Mouse (Mus musculus): ENCODE results near the gene Smpd2. TPM values are rescaled to one million over a fixed set of nuclear protein-coding genes. Genes with fewer than 3 reads are reported as not detected.
A peak's percentile ranks its signal among the peaks of the same experiment; 100 is the strongest.
"Not testable (repeated sequence)": the region's sequence is repeated elsewhere in the genome, so short reads cannot be mapped to it uniquely, and the experiment has no call there.

Gene Smpd2
- polyA plus RNA-seq, 1 experiment from 2014 or later: 70.4 TPM

DNA sequence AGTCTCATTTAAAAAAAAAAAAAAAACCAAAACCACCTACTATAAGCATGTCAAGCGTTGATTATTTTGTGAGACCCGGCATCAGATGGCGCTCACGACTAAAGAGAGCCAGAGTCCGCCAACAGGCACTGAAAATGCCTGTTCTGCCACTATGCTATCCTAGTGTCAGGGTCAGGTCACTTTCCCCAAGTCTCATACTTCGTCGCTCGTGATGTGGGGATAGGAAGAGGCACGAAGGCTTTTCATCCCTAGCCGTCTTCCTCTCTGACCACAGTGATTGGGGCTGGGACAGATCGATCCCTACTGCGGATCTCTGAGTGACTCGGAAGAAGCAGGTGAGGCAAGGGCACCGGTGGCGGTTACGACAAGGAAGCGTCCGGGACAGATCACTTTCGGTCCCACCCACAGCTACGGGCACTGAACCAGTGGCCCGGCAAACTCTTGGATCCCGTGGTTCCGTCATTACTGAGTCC is 28.4 kb upstream of the Smpd2 start:
- peak overlapping the region; percentile 97 for H3K27ac ChIP-seq
- no peaks in the 10 kb centered on the region for H3K9me3 ChIP-seq (replicated peaks; ENCODE audit: low read length)
- 0 out of 2 replicates have a peak, but pooled peaks cover 7% of the 10 kb centered on the region for H3K4me1 ChIP-seq (replicated peaks; ENCODE audit: insufficient read depth, low read length)
- ATAC-seq (replicated peaks; ENCODE audit: low FRiP score, low read depth): peak; percentile 45
- no peaks in the 10 kb centered on the region for H3K27me3 ChIP-seq (ENCODE audit: insufficient read depth, low read length)
- peak; percentile 92 for DNase-seq (ENCODE audit: low spot score)
- TF ChIP-seq CTCF (IDR thresholded peaks at IDR 0.05; ENCODE audit: low read depth): peak; percentile 74
- under 1% methylated on average over 23 of the region's 23 CpGs for WGBS
- H3K9ac ChIP-seq (ENCODE audit: low read depth, low read length): peak overlapping the region; percentile 94
- H3K4me2 ChIP-seq (ENCODE audit: low read length): peak overlapping the region; percentile 61
- no peaks in the 10 kb centered on the region for H3K36me3 ChIP-seq (ENCODE audit: insufficient read depth, low read length)
- peak overlapping the region; percentile 93 for H3K4me3 ChIP-seq (replicated peaks; ENCODE audit: low read depth, low read length)

DNA sequence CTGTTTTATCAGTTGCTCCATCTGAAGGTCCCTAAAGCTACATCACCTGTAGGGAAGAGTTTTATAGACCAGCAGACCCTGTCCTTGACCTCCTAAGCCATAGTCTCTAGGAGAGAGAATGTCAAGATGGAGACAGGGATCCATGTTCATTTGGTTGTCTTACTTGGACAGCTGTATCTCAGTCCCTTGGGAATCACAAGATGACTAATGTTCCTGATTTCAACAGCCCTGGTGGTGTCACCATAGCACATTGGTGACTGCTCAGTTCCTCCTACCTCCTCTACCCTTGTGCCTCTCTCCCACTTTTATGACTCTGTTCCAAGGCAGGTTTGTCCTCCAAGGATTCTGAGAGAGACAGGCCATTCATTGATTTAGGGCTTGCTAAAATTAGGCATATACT is 24.8 kb upstream of the Smpd2 start:
- no peak overlapping the region for H3K27ac ChIP-seq
- H3K4me3 ChIP-seq (replicated peaks; ENCODE audit: low read depth, low read length): no peak overlapping the region
- no peaks in the 10 kb centered on the region for H3K27me3 ChIP-seq (ENCODE audit: insufficient read depth, low read length)
- H3K9ac ChIP-seq (ENCODE audit: low read depth, low read length): no peak overlapping the region
- ATAC-seq (replicated peaks; ENCODE audit: low FRiP score, low read depth): no peak
- no peaks in the 10 kb centered on the region for H3K9me3 ChIP-seq (replicated peaks; ENCODE audit: low read length)
- no peaks in the 10 kb centered on the region for H3K36me3 ChIP-seq (ENCODE audit: insufficient read depth, low read length)
- no peak for DNase-seq (ENCODE audit: low spot score)
- H3K4me2 ChIP-seq (ENCODE audit: low read length): no peak overlapping the region
- no peak for TF ChIP-seq CTCF (IDR thresholded peaks at IDR 0.05; ENCODE audit: low read depth)
- H3K4me1 ChIP-seq (replicated peaks; ENCODE audit: insufficient read depth, low read length): no peaks in the 10 kb centered on the region

DNA sequence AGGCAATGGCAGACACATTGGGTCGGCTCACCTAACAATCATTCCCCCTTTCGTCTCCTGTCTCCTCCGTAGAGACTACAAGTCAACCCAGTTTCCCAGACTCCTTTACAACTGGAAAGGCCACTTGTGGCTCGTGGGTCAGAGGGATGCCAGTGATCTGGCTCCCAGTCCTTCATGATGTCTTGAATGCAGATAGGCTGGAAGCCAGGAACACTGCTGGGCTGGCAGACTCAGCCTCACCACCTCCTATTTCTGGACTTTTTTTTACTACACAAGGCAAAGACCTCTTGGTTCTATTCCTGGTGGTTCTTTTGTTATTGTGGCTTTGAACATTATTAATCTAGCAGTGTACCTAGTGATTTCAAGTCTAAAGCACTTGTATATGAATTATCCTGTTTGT is 24.1 kb upstream of the Smpd2 start:
- H3K4me2 ChIP-seq (ENCODE audit: low read length): no peak overlapping the region
- no peak overlapping the region for H3K27ac ChIP-seq
- no peaks in the 10 kb centered on the region for H3K36me3 ChIP-seq (ENCODE audit: insufficient read depth, low read length)
- 76% methylated on average over 4 of the region's 4 CpGs for WGBS
- no peak overlapping the region for H3K4me3 ChIP-seq (replicated peaks; ENCODE audit: low read depth, low read length)
- H3K27me3 ChIP-seq (ENCODE audit: insufficient read depth, low read length): no peaks in the 10 kb centered on the region
- no peak for TF ChIP-seq CTCF (IDR thresholded peaks at IDR 0.05; ENCODE audit: low read depth)
- ATAC-seq (replicated peaks; ENCODE audit: low FRiP score, low read depth) (no peak), DNase-seq (ENCODE audit: low spot score) (no peak)
- H3K4me1 ChIP-seq (replicated peaks; ENCODE audit: insufficient read depth, low read length): no peaks in the 10 kb centered on the region
- H3K9ac ChIP-seq (ENCODE audit: low read depth, low read length): no peak overlapping the region
- H3K9me3 ChIP-seq (replicated peaks; ENCODE audit: low read length): no peaks in the 10 kb centered on the region

DNA sequence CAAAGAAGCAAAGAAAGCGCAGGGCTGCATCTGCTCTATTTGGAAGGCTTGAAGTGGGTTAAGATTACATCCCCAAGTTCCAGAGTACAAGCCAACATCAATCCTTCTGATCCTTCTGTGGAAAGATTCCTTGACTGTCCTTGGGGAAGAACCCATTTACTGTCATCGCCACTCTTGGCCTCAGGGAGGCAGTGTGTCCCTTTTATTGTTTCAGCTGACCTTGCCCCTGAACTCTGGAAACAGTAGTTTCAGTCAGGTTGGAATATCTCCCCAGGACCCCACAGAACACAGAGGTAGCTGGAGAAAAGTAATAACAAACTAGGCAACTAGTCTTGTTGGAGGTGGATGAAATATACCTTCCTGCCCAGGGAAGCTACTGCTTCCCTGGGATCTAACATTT is 19.0 kb upstream of the Smpd2 start:
- H3K9me3 ChIP-seq (replicated peaks; ENCODE audit: low read length): no peaks in the 10 kb centered on the region
- no peak for ATAC-seq (replicated peaks; ENCODE audit: low FRiP score, low read depth)
- TF ChIP-seq CTCF (IDR thresholded peaks at IDR 0.05; ENCODE audit: low read depth): peak; percentile 68
- H3K4me2 ChIP-seq (ENCODE audit: low read length): no peak overlapping the region
- H3K9ac ChIP-seq (ENCODE audit: low read depth, low read length): no peak overlapping the region
- DNase-seq (ENCODE audit: low spot score): peak; percentile 50
- no peaks in the 10 kb centered on the region for H3K4me1 ChIP-seq (replicated peaks; ENCODE audit: insufficient read depth, low read length)
- H3K4me3 ChIP-seq (replicated peaks; ENCODE audit: low read depth, low read length): no peak overlapping the region
- WGBS: 41% methylated on average over 2 of the region's 2 CpGs
- no peaks in the 10 kb centered on the region for H3K36me3 ChIP-seq (ENCODE audit: insufficient read depth, low read length)
- H3K27me3 ChIP-seq (ENCODE audit: insufficient read depth, low read length): no peaks in the 10 kb centered on the region
- H3K27ac ChIP-seq: no peak overlapping the region

DNA sequence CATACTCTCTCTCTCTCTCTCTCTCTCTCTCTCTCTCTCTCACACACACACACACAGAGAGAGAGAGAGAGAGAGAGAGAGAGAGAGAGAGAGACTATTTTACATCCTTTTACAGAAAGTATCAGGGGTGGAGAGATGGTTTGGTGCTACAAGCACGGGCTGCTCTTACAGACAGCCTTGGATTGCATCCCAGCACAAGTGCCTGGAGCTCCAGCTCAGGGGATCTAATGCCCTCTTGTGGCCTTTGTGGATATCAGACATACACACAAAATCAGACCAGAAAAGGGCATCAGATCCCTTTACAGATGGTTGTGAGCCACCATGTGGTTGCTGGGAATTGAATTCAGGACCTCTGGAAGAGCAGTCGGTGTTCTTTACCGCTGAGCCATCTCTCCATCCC is 15.3 kb upstream of the Smpd2 start:
- not testable (repeated sequence) for H3K27me3 ChIP-seq (ENCODE audit: insufficient read depth, low read length); H3K9me3 ChIP-seq (replicated peaks; ENCODE audit: low read length); H3K4me2 ChIP-seq (ENCODE audit: low read length); H3K36me3 ChIP-seq (ENCODE audit: insufficient read depth, low read length); ATAC-seq (replicated peaks; ENCODE audit: low FRiP score, low read depth); H3K4me3 ChIP-seq (replicated peaks; ENCODE audit: low read depth, low read length); H3K27ac ChIP-seq; H3K9ac ChIP-seq (ENCODE audit: low read depth, low read length); H3K4me1 ChIP-seq (replicated peaks; ENCODE audit: insufficient read depth, low read length)
- DNase-seq (ENCODE audit: low spot score): peak; percentile 91
- WGBS: 2% methylated on average over 3 of the region's 3 CpGs
- peak; percentile 92 for TF ChIP-seq CTCF (IDR thresholded peaks at IDR 0.05; ENCODE audit: low read depth)

DNA sequence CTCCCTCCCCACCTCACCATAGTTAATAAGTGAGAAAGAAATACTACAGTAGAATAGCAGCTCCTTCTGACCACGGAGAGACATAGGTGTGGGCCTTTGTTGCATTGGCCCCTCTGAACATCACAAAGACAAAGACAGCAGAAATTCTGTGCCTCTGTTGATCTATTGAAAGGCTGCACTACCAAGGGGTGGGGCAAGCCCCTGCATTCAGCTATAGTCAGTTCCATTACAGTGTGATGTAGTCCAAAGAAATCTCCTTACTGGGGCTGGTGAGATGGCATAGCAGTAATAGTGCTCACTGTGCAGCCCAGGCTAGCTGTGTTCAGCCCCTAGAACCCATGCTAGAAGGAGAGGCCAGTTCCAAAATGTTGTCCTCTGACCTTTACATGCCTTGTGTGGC is 14.8 kb upstream of the Smpd2 start:
- no peak overlapping the region for H3K4me2 ChIP-seq (ENCODE audit: low read length)
- no peak overlapping the region for H3K9ac ChIP-seq (ENCODE audit: low read depth, low read length)
- 91% methylated on average over 1 of the region's 1 CpGs for WGBS
- no peaks in the 10 kb centered on the region for H3K4me1 ChIP-seq (replicated peaks; ENCODE audit: insufficient read depth, low read length)
- H3K4me3 ChIP-seq (replicated peaks; ENCODE audit: low read depth, low read length): no peak overlapping the region
- no peaks in the 10 kb centered on the region for H3K27me3 ChIP-seq (ENCODE audit: insufficient read depth, low read length)
- TF ChIP-seq CTCF (IDR thresholded peaks at IDR 0.05; ENCODE audit: low read depth): no peak
- DNase-seq (ENCODE audit: low spot score) (no peak), ATAC-seq (replicated peaks; ENCODE audit: low FRiP score, low read depth) (no peak)
- H3K36me3 ChIP-seq (ENCODE audit: insufficient read depth, low read length): no peaks in the 10 kb centered on the region
- no peaks in the 10 kb centered on the region for H3K9me3 ChIP-seq (replicated peaks; ENCODE audit: low read length)
- H3K27ac ChIP-seq: no peak overlapping the region

DNA sequence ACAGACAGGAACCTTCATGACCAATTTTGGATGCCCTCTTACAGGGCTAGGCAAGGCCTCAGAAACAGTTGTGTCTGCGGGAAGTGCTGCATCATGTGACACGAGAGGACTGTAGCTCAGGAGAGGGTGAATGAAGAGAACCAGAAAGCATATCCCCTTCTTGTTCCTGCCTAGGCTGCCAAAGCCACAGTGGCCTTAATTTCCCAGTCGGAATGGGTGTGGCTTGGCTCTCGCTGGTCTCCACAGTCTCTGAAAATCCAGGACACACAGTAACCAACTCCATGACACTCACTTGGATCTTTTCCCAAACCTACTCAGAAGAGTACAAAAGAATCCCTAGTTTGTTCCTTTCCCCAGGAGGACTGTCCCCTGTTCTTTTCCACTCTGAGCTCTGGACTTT is 10.8 kb upstream of the Smpd2 start:
- H3K9me3 ChIP-seq (replicated peaks; ENCODE audit: low read length): no peaks in the 10 kb centered on the region
- WGBS: 54% methylated on average over 4 of the region's 4 CpGs
- ATAC-seq (replicated peaks; ENCODE audit: low FRiP score, low read depth): no peak

More for the DNA sequence above, 10.8 kb upstream of the Smpd2 start:
- no peak for TF ChIP-seq CTCF (IDR thresholded peaks at IDR 0.05; ENCODE audit: low read depth)
- H3K27ac ChIP-seq: no peak overlapping the region
- no peak overlapping the region for H3K4me3 ChIP-seq (replicated peaks; ENCODE audit: low read depth, low read length)
- no peaks in the 10 kb centered on the region for H3K27me3 ChIP-seq (ENCODE audit: insufficient read depth, low read length)
- peak; percentile 25 for DNase-seq (ENCODE audit: low spot score)
- no peaks in the 10 kb centered on the region for H3K36me3 ChIP-seq (ENCODE audit: insufficient read depth, low read length)
- no peak overlapping the region for H3K9ac ChIP-seq (ENCODE audit: low read depth, low read length)
- no peaks in the 10 kb centered on the region for H3K4me1 ChIP-seq (replicated peaks; ENCODE audit: insufficient read depth, low read length)
- H3K4me2 ChIP-seq (ENCODE audit: low read length): no peak overlapping the region

Data from kidney, postnatal 0 days (tissue).